Mouse (Mus musculus) spleen, postnatal 36 days (tissue): ENCODE data around the gene Pycard.
"Not testable (repeated sequence)": the region's sequence is repeated elsewhere in the genome, so short reads cannot be mapped to it uniquely, and the experiment has no call there.

Source experiments
- DNase-seq, 2 experiments: peaks; one replicate each; pipeline ENCODE4 v3.0.0; 2022; ENCODE audit warnings: low spot score in 2 of 2, mixed read lengths in 1 of 2

The Pycard gene

DNA sequence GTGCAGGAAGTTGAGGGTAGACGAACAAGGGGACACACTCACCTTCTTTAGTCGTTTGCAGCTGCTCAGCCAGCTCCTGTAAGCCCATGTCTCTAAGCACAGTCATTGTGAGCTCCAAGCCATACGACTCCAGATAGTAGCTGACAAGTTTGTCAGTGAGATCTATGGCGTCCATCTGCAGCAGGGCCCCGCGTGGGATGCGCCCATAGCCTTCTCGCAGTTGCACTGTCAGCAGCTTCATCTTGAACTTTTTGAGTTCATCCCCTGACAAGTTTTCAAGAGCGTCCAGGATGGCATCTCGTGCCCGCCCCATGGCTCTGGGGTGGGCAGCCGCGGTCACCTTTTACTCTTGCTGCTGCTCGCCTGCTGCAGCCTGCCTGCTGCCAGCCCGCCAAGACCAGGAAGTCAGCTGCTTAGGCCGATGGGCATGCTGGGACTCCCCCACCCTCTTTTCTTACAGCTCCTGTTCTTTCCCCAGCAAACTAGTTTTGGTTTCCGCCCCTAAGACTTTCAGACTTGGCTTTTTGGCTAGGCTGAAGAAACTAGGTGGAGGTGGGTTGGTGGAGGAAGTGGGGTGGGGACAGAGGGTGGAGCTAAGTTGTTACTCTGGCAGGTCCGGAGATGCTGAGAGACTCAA is at the start of gene Pycard:
Pycard (minus strand) TSS at position 527 of the 637 bp plus-strand sequence.
- DNase-seq, result peak; percentile 81 to 84

DNA sequence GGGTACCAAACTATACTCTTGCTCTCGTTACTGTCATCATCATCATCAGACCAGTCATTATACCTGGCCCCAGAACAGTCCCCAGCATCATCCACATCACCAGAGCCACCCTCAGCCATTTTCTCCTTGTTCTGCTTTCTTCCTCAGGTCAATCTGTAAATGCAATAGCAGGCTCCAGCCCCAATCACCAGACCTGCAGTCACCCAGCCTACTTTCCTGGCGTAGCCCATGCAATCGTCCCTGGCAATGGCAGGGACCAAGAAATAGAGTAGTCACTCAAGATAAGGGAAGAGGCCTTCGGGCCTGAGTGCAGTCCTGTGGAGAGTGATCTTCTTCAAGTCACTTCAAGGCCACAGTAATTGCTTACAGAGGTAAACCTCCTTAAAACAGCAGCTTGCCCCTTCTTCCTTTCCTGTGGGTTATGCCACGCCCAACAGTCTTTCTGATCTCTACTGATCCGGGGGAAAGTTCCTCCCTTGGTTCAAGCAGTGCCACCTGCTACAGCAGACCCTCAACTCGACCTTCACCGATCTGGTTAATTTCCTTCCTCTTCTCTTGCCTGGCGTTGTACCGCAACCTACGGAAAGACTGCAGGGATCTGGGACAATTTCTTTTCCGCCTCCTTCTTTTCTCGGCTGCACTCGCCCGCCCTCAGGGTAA is 48.6 kb upstream of the Pycard start:
- not testable (repeated sequence) for DNase-seq

DNA sequence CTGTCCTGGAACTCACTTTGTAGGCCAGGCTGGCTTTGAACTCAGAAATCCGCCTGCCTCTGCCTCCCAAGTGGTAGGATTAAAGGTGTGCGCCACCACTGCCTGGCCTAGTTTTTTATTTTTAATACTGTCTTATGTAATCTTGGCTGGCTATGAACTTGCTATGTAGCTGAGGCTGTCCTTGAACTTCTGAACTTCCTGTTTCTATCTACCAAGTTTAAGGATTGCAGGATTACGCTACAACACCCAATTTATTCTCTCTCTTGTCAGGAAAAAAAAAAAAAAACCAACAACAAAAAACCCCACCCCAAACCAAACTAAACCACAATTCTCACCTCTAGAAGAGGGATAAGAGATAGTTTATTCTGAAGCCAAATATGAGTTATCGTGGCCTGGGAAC is 39.9 kb upstream of the Pycard start:
- DNase-seq, result no peak

DNA sequence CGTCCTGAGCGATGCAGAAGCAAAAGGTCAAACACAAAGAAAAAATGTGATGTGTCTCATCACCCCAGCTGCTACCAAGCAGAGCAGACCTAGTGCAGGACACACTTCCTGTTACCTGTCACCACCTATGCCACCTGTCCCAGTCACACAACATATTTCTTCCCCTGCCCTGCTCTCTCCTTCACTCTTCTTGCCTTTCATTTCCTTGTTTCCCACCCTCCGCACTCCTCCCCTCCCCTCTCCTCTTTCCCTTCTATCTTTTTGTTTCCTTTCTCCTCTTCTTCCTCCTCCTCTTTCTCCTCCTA is 39.3 kb upstream of the Pycard start:
- DNase-seq, result no peak

DNA sequence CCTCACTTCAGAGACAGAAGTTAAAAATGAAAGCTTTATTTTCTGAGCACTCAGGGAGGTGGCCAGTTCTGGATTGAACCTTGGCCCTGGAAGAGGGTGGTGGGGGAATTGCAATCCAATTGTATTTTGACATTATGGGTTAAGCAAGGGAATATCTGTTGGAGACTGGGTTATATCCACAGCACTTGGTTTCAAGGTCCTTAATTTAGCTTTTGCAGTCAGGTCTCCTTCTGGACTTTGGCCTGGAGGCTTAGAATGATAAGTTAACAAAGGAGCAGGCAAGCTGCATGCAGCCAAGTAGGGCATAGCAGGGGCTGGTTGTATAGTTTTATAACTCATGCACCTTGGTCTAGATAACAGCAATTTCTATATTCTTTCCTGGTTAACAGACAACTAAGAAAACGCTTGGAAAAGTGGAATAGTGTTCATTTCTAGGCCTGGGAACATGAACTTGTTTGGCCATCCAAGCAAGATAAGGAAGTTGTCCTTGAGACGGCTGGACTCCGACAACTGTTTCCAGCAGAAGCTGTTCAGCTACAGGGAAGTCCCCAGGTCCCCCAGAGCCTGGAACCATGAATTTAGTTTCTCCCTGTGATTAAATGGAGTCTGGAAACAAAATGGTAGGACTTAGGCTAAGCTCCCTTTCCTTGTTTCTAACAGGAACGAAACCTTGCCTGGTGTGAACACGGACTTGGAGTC is 38.8 kb upstream of the Pycard start:
- DNase-seq, result no peak

DNA sequence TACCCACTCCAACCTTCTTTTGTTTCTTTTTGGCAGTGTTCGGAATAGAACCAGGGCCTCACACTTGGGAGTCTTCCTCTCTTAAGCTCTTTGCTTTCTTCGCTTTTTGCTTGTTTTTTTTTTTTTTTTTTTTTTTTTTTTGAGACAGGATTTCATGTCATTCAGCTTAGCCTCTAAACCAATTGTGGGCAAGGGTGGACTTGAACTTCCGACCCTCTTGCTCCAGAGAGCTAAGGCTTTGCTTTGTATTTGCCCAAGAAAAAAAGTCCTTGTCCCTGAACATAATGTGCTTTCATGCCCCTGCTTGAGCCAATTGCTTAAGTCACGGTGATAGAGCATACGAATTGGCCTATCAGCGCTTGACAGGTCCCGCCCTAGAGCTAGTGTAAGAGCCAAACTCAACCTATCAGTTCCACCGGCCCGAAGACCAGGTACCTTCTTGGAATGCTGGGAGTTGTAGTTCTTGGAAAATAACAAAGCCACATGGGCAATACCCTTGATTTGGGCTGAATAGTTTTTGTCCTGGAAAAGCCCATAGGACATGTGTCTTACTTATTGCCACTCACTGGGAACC is 37.8 kb upstream of the Pycard start:
- DNase-seq, result no peak

DNA sequence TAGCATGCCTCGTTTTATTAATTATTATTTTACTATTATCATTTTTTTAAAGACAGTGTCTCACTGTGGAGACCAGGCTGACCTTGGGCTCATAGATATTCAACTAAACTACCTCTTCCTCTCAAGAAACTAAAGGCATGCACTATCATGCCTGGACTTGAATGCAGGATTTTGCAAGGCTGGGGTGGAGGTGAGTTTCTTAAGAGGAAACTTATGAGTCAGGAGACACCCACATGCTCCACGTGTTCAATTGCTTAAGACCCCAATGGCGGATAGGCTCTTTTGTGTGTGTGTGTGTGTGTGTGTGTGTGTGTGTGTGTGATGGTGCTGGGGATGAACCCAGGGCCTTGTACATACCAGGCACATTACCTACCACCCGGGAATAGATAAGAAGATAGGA is 31.7 kb upstream of the Pycard start:
- DNase-seq, result no peak

DNA sequence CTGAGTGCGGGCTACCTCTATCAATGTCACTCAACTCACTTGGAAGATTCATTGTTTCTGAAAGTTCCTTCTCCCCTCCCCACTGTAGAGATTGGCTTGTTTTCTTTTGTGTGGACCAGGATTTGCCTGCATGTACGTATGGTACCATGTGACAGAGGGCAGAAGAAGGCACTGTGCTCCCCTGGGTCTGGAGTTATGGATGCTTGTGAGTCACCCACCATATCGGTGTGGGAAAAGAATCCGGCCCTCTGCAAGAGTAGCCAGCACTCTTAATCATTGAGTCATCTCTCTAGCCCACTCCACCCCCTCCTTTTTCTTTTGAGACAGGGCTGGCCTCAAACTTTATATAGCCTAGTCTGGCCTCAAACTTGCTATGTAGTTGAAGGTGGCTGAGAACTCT is 31.3 kb upstream of the Pycard start:
- no peak for DNase-seq

DNA sequence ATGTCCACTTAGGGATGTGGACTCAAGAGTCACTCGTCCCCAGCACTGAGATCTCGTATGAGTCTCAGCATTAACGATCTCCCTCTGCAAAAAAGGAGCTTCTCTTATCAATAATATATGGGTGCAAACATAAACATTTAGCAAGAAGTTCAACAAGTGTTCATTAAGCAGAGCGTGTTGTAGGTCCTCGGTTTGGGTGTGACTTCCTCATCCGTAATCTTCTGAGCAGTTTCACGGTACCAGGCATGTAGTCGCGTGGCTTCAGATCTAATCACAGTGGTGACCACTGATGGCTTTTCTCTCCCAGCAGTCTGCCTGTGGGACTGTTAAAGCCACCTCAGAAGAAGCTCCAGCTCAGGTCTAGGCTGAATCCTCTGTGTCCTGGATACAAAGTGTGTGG is 30.7 kb upstream of the Pycard start:
- no peak for DNase-seq

DNA sequence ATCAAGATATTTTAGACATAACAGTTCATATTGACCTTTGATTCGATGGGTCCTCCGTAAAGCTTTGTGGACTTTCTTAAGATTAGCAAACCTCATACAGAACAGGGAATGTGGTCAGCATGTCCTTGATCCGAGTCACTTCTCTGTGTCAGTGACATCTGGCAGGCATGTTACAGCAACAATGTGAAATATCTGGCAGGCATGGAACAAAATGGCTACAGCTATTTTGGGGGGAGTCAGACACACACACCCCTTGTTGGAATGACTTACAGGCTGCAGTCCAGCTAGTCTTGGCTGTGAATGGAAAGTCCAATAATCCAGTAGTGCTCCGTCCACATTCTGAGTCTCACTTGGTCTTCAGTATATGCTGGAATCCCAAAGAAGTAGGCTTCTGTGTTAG is 29.9 kb upstream of the Pycard start:
- no peak for DNase-seq

DNA sequence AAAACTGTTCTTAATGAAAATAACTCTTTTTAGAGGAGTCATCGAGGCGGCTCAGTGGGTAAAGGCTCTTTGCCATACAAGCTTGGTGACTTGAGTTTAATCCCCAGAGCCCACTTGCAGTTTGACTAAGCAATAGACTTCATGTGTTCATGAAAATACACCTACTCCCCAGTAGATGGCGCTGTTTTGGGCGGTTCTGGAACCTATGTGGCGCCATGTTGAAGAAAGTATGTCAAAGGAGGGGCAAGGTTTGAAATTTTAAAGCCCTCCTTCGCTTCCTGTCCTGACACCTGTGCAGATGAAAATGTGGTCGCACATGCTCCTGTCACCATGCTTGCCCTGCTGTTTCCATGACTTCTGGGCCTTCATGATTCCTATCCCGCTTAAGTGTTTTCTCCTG is 29.3 kb upstream of the Pycard start:
- no peak for DNase-seq

DNA sequence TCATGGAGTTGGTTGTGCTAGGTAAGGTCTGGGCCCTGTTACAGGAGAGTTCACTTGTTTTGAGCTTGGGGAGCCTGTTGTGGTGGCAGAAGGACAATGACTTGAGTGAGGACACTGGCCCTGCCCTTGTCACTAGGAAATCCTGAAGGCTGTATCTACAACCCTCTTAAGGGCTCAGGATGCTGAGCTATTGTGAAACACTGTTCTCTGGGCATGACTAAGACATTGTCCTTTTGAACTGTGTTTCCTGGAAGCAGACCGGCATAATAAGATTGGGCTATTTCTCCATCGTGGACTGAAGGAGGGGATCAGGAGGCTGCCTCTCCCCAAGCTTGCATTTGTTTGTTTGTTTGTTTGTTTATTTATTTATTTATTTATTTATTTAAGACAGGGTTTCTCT is 25.5 kb upstream of the Pycard start:
- DNase-seq, result no peak

DNA sequence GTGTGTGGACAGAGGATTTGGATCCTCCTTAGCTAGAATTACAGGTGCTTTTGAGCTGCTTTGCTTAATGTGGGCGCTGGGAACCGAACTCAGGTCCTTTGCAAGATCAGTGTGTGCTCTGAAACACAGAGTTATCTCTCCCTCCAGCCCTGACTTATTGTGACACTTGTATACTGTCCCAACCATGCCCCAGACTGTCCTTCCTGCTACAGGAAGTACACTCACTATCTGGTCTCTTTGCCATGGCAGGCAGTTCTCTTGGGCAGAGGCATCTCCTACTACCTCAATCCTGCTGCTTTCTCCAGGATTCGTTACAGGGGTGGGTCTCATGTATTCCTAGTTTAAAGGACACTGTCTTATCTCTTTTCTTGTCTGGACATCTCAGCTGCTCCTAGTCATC is 24.6 kb upstream of the Pycard start:
- no peak for DNase-seq

DNA sequence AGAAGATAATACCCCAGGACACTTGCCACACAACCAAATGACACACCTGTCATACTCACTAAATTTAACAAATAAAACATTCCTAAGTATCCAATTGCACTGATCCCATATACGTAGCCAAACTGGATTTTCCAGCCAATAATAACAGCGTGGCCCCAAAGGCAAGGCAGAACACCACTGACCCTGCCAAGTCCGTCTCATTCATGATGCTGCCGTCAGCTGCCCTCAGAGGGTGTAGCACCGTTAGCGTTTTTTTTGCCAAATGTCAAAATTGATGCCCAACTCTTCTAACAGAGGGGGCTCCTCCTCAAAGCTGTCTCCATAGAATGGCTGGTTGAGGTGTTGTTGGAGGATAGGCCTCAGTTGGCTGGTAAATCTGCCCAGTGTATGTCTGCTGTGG is 23.0 kb upstream of the Pycard start:
- DNase-seq, result no peak

DNA sequence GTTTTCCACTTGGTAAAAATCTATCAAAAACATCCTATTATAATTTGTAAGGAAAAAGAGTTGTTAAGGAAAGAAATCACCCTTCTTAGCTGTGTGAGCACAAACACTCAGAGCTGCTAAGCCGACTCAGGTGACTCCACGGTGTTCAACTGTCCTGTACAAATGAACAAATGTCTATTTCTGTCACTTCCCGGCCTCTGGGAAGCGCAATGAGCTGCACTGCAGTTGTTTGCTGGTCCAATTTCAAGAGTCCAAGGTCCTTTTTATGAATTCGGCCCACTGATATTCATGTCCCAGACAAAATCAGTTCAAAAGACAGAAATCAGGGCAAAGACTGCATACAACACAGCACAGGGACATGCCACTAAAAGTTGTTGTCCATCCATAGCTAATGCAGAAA is 22.5 kb upstream of the Pycard start:
- not testable (repeated sequence) for DNase-seq

DNA sequence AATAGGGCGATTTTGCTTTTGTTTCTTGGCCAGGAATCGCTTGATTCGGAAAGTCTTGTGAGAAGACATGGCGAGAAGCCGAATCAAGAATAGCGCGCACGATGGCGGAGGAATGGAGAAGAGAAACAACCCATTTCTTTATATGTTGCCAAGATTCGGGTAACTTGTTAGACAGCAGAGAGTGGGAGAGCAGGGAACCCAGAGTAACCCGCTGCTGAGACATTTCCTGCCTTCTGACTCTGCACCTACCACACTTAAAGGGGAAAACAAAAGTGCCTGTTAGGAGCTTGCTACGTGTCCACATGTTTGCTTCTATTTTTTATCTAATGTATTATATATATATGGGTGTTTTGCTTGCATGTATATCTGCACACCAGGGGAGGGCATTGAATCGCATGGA is 19.4 kb upstream of the Pycard start:
- DNase-seq, result no peak

DNA sequence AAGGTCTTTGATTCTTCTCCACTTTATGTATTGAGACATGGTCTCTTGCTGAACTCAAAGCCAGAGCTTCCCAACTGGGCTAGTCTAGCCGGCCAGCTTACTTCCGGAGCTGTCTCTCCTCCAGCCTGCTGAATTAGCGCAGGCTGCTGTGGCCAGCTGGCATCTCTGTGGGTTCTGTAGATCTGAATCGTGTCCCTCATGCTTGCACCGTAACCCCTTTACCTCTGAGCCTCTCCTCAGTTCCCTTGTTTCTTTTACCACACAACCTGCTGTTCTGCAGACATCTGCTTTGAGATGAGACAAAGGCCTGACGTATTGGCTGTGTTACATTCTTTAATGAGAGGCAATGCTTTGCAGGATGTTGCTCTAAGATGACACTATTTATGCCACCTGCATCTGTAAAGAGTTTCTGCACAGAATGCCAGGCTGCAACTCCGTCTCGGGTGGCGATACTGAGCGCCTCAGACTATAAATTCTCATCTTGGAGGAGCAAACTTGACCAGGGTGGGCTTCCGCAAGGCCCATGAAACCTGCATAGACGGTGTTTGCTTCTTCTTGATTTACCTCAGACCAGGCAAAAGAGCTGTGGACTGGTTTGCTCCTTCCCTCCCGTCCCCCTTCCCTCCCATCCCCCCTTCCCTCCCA is 18.6 kb upstream of the Pycard start:
- DNase-seq, result no peak

DNA sequence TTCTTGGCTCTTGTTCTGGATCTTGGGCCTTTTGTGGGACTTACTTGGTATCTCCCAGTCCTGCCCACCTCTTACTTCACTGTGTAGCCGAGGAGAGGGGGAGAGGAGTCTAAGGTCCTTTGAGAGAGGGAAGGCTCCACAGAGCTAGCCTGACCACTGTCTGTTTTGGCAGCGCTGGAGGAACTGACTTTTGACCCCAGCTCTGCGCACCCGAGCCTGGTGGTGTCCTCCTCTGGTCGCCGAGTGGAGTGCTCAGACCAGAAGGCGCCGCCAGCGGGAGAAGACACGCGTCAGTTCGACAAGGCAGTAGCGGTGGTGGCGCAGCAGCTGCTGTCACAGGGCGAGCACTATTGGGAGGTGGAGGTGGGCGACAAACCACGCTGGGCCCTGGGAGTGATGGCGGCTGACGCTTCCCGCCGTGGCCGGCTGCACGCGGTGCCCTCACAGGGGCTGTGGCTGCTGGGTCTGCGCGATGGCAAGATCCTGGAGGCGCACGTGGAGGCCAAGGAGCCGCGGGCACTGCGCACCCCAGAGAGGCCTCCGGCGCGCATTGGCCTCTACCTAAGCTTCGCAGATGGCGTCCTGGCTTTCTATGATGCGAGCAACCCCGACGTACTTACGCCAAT is 16.2 kb upstream of the Pycard start:
- DNase-seq, result no peak

DNA sequence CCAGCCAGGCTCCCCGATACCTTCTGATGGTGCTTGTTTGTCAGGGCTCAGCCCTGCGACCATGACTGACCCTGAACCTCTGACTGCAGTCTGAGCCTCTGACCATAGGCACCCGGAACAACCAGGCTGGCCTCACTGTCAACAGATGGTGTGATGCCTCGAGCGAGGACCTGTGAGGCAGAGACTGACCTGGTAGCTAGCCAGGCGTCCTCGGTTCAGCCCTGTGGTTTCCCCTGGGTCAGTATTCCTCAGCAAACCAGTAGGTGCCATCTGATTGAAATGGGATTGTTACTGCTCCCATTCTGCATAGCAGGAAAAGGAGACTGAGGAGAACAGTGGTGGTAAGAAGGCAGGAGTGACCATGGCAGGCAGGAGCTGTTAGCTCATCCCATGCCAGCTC is 12.5 kb upstream of the Pycard start:
- DNase-seq, result no peak

DNA sequence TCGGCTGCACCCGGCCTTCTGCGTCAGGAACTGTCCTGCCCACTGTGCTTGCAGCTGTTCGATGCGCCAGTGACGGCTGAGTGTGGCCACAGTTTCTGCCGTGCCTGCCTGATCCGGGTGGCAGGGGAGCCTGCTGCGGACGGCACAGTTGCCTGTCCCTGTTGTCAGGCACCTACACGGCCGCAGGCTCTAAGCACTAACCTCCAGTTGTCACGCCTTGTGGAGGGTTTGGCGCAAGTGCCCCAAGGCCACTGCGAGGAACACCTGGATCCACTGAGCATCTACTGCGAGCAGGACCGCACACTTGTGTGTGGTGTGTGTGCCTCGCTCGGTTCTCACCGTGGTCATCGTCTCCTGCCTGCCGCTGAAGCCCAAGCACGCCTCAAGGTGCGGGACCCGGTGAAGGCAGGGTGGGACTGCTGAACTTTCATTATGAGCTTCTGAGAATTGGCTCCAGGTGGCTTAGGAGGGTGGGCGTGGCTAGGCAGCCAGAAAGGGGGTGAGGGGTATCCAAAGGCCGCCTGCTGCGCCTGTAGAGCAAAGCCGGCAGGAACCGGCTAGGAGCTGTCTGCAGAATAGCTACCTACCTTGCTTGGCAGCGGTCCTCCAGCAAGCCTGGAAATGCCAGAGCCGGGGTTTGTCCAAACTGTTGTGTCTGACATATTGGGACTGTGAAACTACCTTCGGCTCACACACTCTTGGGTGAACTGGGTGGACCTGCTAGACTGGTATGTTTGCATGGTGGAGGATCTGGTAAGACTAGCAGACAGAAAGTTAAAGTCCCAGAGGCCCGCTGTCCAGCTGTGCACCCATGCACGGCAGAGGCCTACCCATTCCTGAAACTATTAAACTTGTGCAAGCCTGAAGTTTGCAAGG is 11.1 kb upstream of the Pycard start:
- DNase-seq, result no peak

DNA sequence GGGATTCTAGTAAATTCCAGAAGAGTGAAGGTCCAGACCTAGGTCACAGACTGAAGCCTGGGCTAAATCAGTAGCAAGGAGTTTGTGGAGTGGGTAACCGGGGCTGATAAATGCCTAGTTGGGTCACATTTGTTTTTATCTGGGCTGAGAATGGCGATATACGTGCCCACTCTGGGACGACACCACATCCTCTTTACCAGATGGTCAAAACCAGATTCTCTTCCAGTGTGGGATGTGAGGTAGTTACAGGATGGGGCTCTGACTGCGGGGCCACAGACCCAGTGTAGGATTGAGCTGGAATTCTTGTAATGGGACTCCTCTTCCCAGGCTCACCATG is 10.5 kb upstream of the Pycard start:
- no peak for DNase-seq
